In the genomic region with DNA sequence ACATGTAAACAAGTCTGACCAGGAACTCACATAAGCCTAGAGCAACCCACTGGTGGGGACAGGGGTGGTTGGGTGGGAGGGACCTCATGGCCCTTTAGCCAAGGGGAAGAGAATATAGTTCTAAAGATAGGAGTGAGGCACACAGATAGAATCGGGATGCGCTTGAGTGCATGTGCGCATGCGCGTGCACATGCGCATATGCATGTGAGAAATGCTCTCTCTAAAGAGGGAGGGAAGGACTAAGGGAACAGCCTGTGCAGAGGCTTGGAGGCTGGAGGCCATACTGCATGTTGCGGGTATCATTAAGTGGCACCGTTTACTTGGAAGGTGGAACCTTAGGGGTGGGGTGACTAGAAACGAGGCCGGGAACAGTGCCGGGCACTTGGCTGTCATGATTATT, we compare ENCODE assay signal across 26 mouse cellular contexts. TPM values are rescaled to one million over a fixed set of nuclear protein-coding genes. Genes with fewer than 3 reads are reported as not detected.
"Had no signal": no experiment of that assay in that cellular context is flagged by ENCODE, and none has a peak within 500 bp of the region (broad histone marks: within the 10 kb centered on the region; RNA-seq: fewer than 3 reads in every experiment).

No protein-coding gene starts in this region.

- H3K4me3 ChIP-seq: limb, embryonic 10.5 days; limb, embryonic 13.5 days; liver, embryonic 12.5 days; liver, embryonic 15.5 days; lung, embryonic 15.5 days; megakaryocyte, embryonic 14.5 days; midbrain, embryonic 10.5 days; midbrain, embryonic 13.5 days; myocyte; neural tube, embryonic 13.5 days had no signal

- H3K4me1 ChIP-seq: limb, embryonic 13.5 days; liver, embryonic 12.5 days; liver, embryonic 15.5 days; lung, embryonic 15.5 days; megakaryocyte, embryonic 14.5 days; midbrain, embryonic 10.5 days; midbrain, embryonic 13.5 days; neural tube, embryonic 13.5 days had no signal

- H3K9me3 ChIP-seq: limb, embryonic 10.5 days; limb, embryonic 13.5 days; liver, embryonic 12.5 days; liver, embryonic 15.5 days; lung, embryonic 15.5 days; midbrain, embryonic 10.5 days; midbrain, embryonic 13.5 days; neural tube, embryonic 13.5 days had no signal

- ATAC-seq: intestine, postnatal 0 days; liver, embryonic 12.5 days; midbrain, embryonic 13.5 days; midbrain, embryonic 16.5 days had no signal

- H3K36me3 ChIP-seq: limb, embryonic 10.5 days; limb, embryonic 13.5 days; liver, embryonic 12.5 days; liver, embryonic 15.5 days; lung, embryonic 15.5 days; midbrain, embryonic 10.5 days; midbrain, embryonic 13.5 days; neural tube, embryonic 13.5 days had no signal

- H3K27me3 ChIP-seq: limb, embryonic 13.5 days; liver, embryonic 12.5 days; liver, embryonic 15.5 days; lung, embryonic 15.5 days; megakaryocyte, embryonic 14.5 days; neural tube, embryonic 13.5 days had no signal

- DNase-seq: kidney, adult 2 months; kidney, postnatal 10 days; kidney, postnatal 4 days; liver; lung, adult 18-20 months; lung, postnatal 10 days; lung, postnatal 36 days; thymus, postnatal 25 days had no signal

- H3K27ac ChIP-seq: limb, embryonic 10.5 days; limb, embryonic 13.5 days; liver, embryonic 12.5 days; liver, embryonic 15.5 days; lung, embryonic 15.5 days; midbrain, embryonic 10.5 days; midbrain, embryonic 13.5 days; neural tube, embryonic 13.5 days had no signal

- H3K4me2 ChIP-seq: limb, embryonic 13.5 days; liver, embryonic 12.5 days; liver, embryonic 15.5 days; lung, embryonic 15.5 days; midbrain, embryonic 13.5 days; neural tube, embryonic 13.5 days had no signal

- H3K9ac ChIP-seq: limb, embryonic 13.5 days; liver, embryonic 12.5 days; liver, embryonic 15.5 days; lung, embryonic 15.5 days; midbrain, embryonic 13.5 days; neural tube, embryonic 13.5 days had no signal

RNA-seq across cellular contexts. Expression of a gene that starts 37.2 kb away (rescaled TPM):
- total RNA-seq: layer of hippocampus, adult 18-20 months; layer of hippocampus, postnatal 14 days; left cerebral cortex, postnatal 25 days; monocyte, adult 5-6 weeks; neutrophil, adult 5-6 weeks had no signal
- polyA plus RNA-seq: midbrain, embryonic 13.5 days; midbrain, embryonic 16.5 days; myocyte; neural tube, embryonic 13.5 days; small intestine, adult 2 months had no signal
